Mouse (Mus musculus) lung, postnatal 0 days (tissue): ENCODE results near the gene Gm28230.

Source experiments
- CTCF ChIP-seq: IDR thresholded peaks from 2 replicates; pipeline ENCODE4 v1.5.1; 2016; ENCODE audit warnings: antibody characterized with exemption, mild to moderate bottlenecking
- EP300 ChIP-seq: IDR thresholded peaks from 2 replicates; pipeline ENCODE4 v1.6.1; 2016; ENCODE audit warnings: antibody characterized with exemption, mild to moderate bottlenecking, control low read depth

DNA sequence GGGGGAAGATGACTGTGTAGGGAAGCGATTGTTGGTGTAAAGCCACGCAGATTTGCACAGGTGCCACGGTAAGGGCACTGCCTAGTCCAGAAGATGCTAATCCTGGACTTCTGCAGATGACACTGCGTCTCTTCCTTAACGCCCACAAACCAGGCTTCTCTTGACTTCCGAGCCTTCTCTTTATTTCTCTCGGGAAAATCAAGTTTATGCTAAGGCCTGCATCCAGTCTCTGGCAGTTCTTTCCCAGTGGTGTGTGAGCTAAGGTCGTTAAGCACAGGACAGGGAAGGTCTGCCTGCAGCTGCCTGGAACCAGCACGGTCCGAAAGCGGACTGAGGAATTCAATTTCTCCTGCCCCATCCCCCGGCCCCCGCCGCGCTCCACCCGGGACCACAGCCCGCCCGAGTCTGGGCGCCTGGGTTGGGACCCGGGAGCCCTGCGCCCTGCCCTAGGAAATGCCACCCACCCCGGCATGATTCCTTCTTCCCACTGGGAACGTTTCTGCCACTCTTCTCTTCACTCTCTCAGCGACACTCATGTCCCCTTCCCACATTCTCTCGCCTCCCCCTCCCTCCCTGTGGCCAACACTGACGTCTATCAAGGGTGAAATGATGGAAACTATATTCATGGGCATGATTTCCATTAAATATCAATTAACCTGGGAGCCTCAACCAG lies 22.7 kb upstream of the Gm28230 start:
- TF ChIP-seq EP300: no peak
- TF ChIP-seq CTCF: no peak
